Mouse (Mus musculus) myocyte (in vitro differentiated cells): ENCODE results near the gene Klf11. TPM values are rescaled to one million over a fixed set of nuclear protein-coding genes. Genes with fewer than 3 reads are reported as not detected.

Experiments used
- H3K27me3 ChIP-seq: one replicate; pipeline ENCODE4 v1.6.1; 2011; ENCODE audit not compliant: control insufficient read depth, insufficient read depth, insufficient read length
- H3K36me3 ChIP-seq: one replicate; pipeline ENCODE4 v1.6.1; 2011; ENCODE audit not compliant: control insufficient read depth, insufficient read depth
- H3K4me2 ChIP-seq: one replicate; pipeline ENCODE4 v1.6.1; 2011; ENCODE audit warnings: low read depth, control low read depth
- H3K4me3 ChIP-seq: one replicate; pipeline ENCODE4 v1.5.1; 2011; ENCODE audit warnings: mild to moderate bottlenecking, control low read depth, moderate library complexity
- H3K79me2 ChIP-seq: one replicate; pipeline ENCODE4 v1.6.1; 2011; ENCODE audit not compliant: control insufficient read depth, insufficient read depth
- H3ac ChIP-seq: one replicate; pipeline ENCODE4 v1.6.1; 2011; ENCODE audit not compliant: control insufficient read depth, insufficient read length
- CEBPB ChIP-seq: IDR thresholded peaks from 2 replicates; pipeline ENCODE4 v1.6.1; 2011; ENCODE audit warnings: mild to moderate bottlenecking, moderate library complexity; ENCODE audit not compliant: poor library complexity, insufficient read depth, severe bottlenecking
- E2F4 ChIP-seq: IDR thresholded peaks from one replicate; pipeline ENCODE4 v1.6.1; 2011; ENCODE audit warnings: mild to moderate bottlenecking, control low read depth, moderate library complexity; ENCODE audit not compliant: insufficient read depth
- MAX ChIP-seq: IDR thresholded peaks from one replicate; pipeline ENCODE4 v1.6.1; 2011; ENCODE audit warnings: low read depth, mild to moderate bottlenecking, control low read depth
- MYOD1 ChIP-seq, 3 experiments: IDR thresholded peaks; one replicate each; pipeline ENCODE4 v1.6.1; 2011; ENCODE audit warnings: control low read depth in 2 of 3, low read depth in 2 of 3, mild to moderate bottlenecking in 2 of 3, moderate library complexity in 1 of 3; ENCODE audit not compliant: insufficient read length in 2 of 3, control insufficient read depth in 1 of 3
- MYOG ChIP-seq, 3 experiments: IDR thresholded peaks; one replicate each; pipeline ENCODE4 v1.6.1; 2011; ENCODE audit warnings: control low read depth in 2 of 3, low read depth in 2 of 3, mild to moderate bottlenecking in 2 of 3; ENCODE audit not compliant: insufficient read length in 2 of 3, control insufficient read depth in 1 of 3, insufficient read depth in 1 of 3
- POLR2A ChIP-seq: IDR thresholded peaks from one replicate; pipeline ENCODE4 v1.6.1; 2011; ENCODE audit warnings: low read depth, mild to moderate bottlenecking, control low read depth, moderate library complexity; ENCODE audit not compliant: insufficient read length
- POLR2AphosphoS2 ChIP-seq: IDR thresholded peaks from one replicate; pipeline ENCODE4 v1.6.1; 2011; ENCODE audit warnings: low read depth, control low read depth; ENCODE audit not compliant: insufficient read length
- REST ChIP-seq: IDR thresholded peaks from one replicate; pipeline ENCODE4 v1.6.1; 2011; ENCODE audit warnings: mild to moderate bottlenecking, control low read depth, moderate library complexity; ENCODE audit not compliant: insufficient read depth, insufficient read length
- SRF ChIP-seq: IDR thresholded peaks from one replicate; pipeline ENCODE4 v1.6.1; 2011; ENCODE audit warnings: low read depth; ENCODE audit not compliant: control insufficient read depth, insufficient read length
- TCF12 ChIP-seq: IDR thresholded peaks from one replicate; pipeline ENCODE4 v1.6.1; 2011; ENCODE audit warnings: mild to moderate bottlenecking, control low read depth; ENCODE audit not compliant: poor library complexity, insufficient read depth, severe bottlenecking
- TCF3 ChIP-seq: IDR thresholded peaks from one replicate; pipeline ENCODE4 v1.6.1; 2011; ENCODE audit warnings: low read depth, control low read depth; ENCODE audit not compliant: insufficient read length
- USF1 ChIP-seq: IDR thresholded peaks from one replicate; pipeline ENCODE4 v1.6.1; 2011; ENCODE audit warnings: low read depth, mild to moderate bottlenecking, control low read depth, moderate library complexity
- polyA plus RNA-seq: library from polyadenylated mRNA; unstranded; fragments of >200 nt; fragmentation: generic; extraction: Trizol; gene quantifications from one replicate; pipeline ENCODE4 v1.2.1, GENCODE M21; 2012; ENCODE audit warnings: missing spikeins

Gene Klf11
- polyA plus RNA-seq, 1 experiment: 4.1 TPM

GRCm38 (mm10) chr12:24627215-24627614 lies 23.9 kb upstream of the Klf11 start:
- H3K36me3 ChIP-seq: no peaks in the 10 kb centered on the region
- TF ChIP-seq CEBPB (no peak), E2F4 (no peak), REST (no peak), TCF12 (no peak), MYOG (IDR thresholded peaks at IDR 0.05; ENCODE audit: control insufficient read depth in 1 of 3, insufficient read depth in 1 of 3, insufficient read length in 2 of 3, low read depth in 2 of 3) (no peak), MYOD1 (IDR thresholded peaks at IDR 0.05; ENCODE audit: control insufficient read depth in 1 of 3, insufficient read length in 2 of 3, low read depth in 2 of 3) (no peak), POLR2A (no peak), TCF3 (no peak), USF1 (no peak), POLR2AphosphoS2 (no peak), SRF (no peak), MAX (no peak)
- H3K4me3 ChIP-seq: no peak overlapping the region
- H3K27me3 ChIP-seq: no peaks in the 10 kb centered on the region
- H3K79me2 ChIP-seq: no peaks in the 10 kb centered on the region
- H3ac ChIP-seq: no peak overlapping the region
- no peak overlapping the region for H3K4me2 ChIP-seq

GRCm38 (mm10) chr12:24630220-24630619 lies 20.9 kb upstream of the Klf11 start:
- Histone ChIP-seq H3K4me3 (no peak overlapping the region), H3K36me3 (no peaks in the 10 kb centered on the region), H3K79me2 (no peaks in the 10 kb centered on the region), H3K27me3 (no peaks in the 10 kb centered on the region), H3K4me2 (no peak overlapping the region), H3ac (no peak overlapping the region)
- no peak for TF ChIP-seq MAX
- TF ChIP-seq SRF: no peak
- TF ChIP-seq POLR2A: no peak
- no peak for TF ChIP-seq MYOG (IDR thresholded peaks at IDR 0.05; ENCODE audit: control insufficient read depth in 1 of 3, insufficient read depth in 1 of 3, insufficient read length in 2 of 3, low read depth in 2 of 3)
- TF ChIP-seq TCF3: no peak
- no peak for TF ChIP-seq CEBPB
- TF ChIP-seq USF1: no peak
- TF ChIP-seq REST: no peak
- no peak for TF ChIP-seq MYOD1 (IDR thresholded peaks at IDR 0.05; ENCODE audit: control insufficient read depth in 1 of 3, insufficient read length in 2 of 3, low read depth in 2 of 3)
- no peak for TF ChIP-seq E2F4
- no peak for TF ChIP-seq TCF12

DNA sequence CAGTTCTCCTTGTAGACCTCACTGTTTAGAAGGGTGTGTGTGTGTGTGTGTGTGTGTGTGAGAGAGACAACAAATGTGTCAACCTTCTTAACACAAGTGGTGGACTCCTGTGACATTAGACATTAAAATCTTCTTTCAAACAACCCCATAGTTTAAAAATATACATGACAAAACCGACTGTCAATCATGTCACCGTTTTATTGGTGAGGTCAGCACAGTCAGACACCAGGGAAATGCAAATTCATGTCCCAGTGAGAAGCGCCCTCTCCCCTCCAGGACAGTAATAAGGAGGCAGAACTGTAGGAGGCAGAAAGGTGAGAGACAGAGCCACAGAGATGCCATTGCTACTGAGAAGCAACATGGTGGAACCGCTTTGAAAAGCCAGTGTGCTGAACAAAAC lies 18.7 kb upstream of the Klf11 start:
- Histone ChIP-seq H3K36me3 (no peaks in the 10 kb centered on the region), H3K4me3 (no peak overlapping the region), H3K4me2 (no peak overlapping the region), H3ac (no peak overlapping the region), H3K79me2 (no peaks in the 10 kb centered on the region), H3K27me3 (no peaks in the 10 kb centered on the region)
- no peak for TF ChIP-seq MYOD1 (IDR thresholded peaks at IDR 0.05; ENCODE audit: control insufficient read depth in 1 of 3, insufficient read length in 2 of 3, low read depth in 2 of 3)
- TF ChIP-seq REST: no peak
- no peak for TF ChIP-seq MYOG (IDR thresholded peaks at IDR 0.05; ENCODE audit: control insufficient read depth in 1 of 3, insufficient read depth in 1 of 3, insufficient read length in 2 of 3, low read depth in 2 of 3)
- TF ChIP-seq POLR2AphosphoS2: no peak
- TF ChIP-seq TCF3: no peak
- no peak for TF ChIP-seq MAX
- TF ChIP-seq POLR2A: no peak
- TF ChIP-seq SRF: no peak
- no peak for TF ChIP-seq E2F4
- no peak for TF ChIP-seq TCF12
- no peak for TF ChIP-seq USF1
- TF ChIP-seq CEBPB: no peak

GRCm38 (mm10) chr12:24633753-24634191 lies 17.3 kb upstream of the Klf11 start:
- H3K79me2 ChIP-seq: no peaks in the 10 kb centered on the region
- peak in 1 of 3 experiments; percentile 54 for TF ChIP-seq MYOD1 (IDR thresholded peaks at IDR 0.05; ENCODE audit: control insufficient read depth in 1 of 3, insufficient read length in 2 of 3, low read depth in 2 of 3)
- TF ChIP-seq POLR2AphosphoS2: no peak
- no peak for TF ChIP-seq TCF3
- peak in 1 of 3 experiments; percentile 35 for TF ChIP-seq MYOG (IDR thresholded peaks at IDR 0.05; ENCODE audit: control insufficient read depth in 1 of 3, insufficient read depth in 1 of 3, insufficient read length in 2 of 3, low read depth in 2 of 3)
- no peak for TF ChIP-seq POLR2A
- no peak for TF ChIP-seq REST
- TF ChIP-seq E2F4: no peak
- TF ChIP-seq SRF: no peak

DNA sequence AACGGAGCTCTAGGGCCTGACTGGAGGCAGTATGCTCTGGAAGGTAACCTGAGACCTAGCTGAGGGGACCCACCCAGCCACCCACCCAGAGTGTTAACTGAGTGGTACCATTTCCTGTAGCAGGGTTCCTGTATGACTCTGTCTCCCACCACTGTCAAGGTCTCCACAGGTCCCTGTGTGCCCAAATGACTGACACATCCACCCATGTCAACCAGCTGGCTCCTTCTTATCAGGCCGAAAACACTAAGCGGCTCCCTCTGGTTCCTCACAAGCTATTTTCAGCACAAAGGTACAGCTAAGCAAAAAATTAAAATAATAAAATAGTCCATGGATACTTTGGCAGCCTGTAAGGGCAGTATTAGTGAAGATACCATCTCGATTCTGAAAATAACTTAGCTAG lies 16.9 kb upstream of the Klf11 start:
- H3K4me3 ChIP-seq: no peak overlapping the region
- no peaks in the 10 kb centered on the region for H3K27me3 ChIP-seq
- H3ac ChIP-seq: no peak overlapping the region
- no peaks in the 10 kb centered on the region for H3K79me2 ChIP-seq
- H3K4me2 ChIP-seq: no peak overlapping the region
- H3K36me3 ChIP-seq: no peaks in the 10 kb centered on the region
- no peak for TF ChIP-seq REST
- peak in 1 of 3 experiments; percentile 52 for TF ChIP-seq MYOD1 (IDR thresholded peaks at IDR 0.05; ENCODE audit: control insufficient read depth in 1 of 3, insufficient read length in 2 of 3, low read depth in 2 of 3)

More at GRCm38 (mm10) chr12:24633753-24634191, 17.3 kb upstream of the Klf11 start:
- no peak overlapping the region for H3ac ChIP-seq
- no peaks in the 10 kb centered on the region for H3K27me3 ChIP-seq
- no peaks in the 10 kb centered on the region for H3K36me3 ChIP-seq
- H3K4me3 ChIP-seq: no peak overlapping the region
- no peak overlapping the region for H3K4me2 ChIP-seq
